Comparison of ENCODE assay signal across 8 mouse cellular contexts in genomic region chr16:58522677-58523043, GRCm38 (mm10). TPM values are rescaled to one million over a fixed set of nuclear protein-coding genes. Genes with fewer than 3 reads are reported as not detected.
DNase-seq lines count a peak whose midpoint lies in the region; ATAC-seq and TF ChIP-seq lines count a peak whose summit lies in the region.

No protein-coding gene starts in this region.

- peak overlapping the region; percentile 87 for H3K9ac ChIP-seq in kidney, embryonic 14.5 days (ENCODE audit: low read depth, low read length)
- peak overlapping the region; percentile 13 for H3K9ac ChIP-seq in MEL (ENCODE audit: control insufficient read depth, low read depth, low read length, poor library complexity, severe bottlenecking)
- peak overlapping the region; percentile 79 for H3K9ac ChIP-seq in forebrain, embryonic 11.5 days (ENCODE audit: low read length)
- H3K9ac ChIP-seq in liver, embryonic 11.5 days (ENCODE audit: low read depth, low read length), result peak overlapping the region; percentile 81
- H3K9ac ChIP-seq in stomach, embryonic 15.5 days, result peak overlapping the region; percentile 57

- no peak for TF ChIP-seq EP300 in MEL (IDR thresholded peaks at IDR 0.05; ENCODE audit: low read depth in 1 of 2, low read length in 2 of 2)

- no peak for TF ChIP-seq CTCF in MEL (IDR thresholded peaks at IDR 0.05 in 2 of 3, conservative IDR thresholded peaks at IDR 0.05 in 1 of 3; ENCODE audit: control insufficient read depth in 1 of 3, insufficient read depth in 1 of 3, low read depth in 2 of 3, low read length in 3 of 3, poor library complexity in 1 of 3, severe bottlenecking in 1 of 3)

- no peak for TF ChIP-seq RAD21 in MEL (IDR thresholded peaks at IDR 0.05; ENCODE audit: low read depth, low read length)

- WGBS in kidney, embryonic 14.5 days, result 0% methylated on average over 16 of the region's 16 CpGs
- WGBS in forebrain, embryonic 11.5 days, result 0% methylated on average over 16 of the region's 16 CpGs
- 0% methylated on average over 16 of the region's 16 CpGs for WGBS in liver, embryonic 11.5 days
- under 1% methylated on average over 16 of the region's 16 CpGs for WGBS in stomach, embryonic 15.5 days

- TF ChIP-seq POLR2A in MEL (IDR thresholded peaks at IDR 0.05; ENCODE audit: control insufficient read depth in 1 of 2, insufficient read depth in 1 of 2, low read depth in 1 of 2, low read length in 2 of 2, poor library complexity in 1 of 2), result no peak

- H3K9me3 ChIP-seq in kidney, embryonic 14.5 days (ENCODE audit: control insufficient read depth, low read length), result peaks cover 7% of the 10 kb centered on the region; the same call in 1 of the 2 replicates
- H3K9me3 ChIP-seq in MEL (replicated peaks; ENCODE audit: insufficient read depth, low read length), result no peaks in the 10 kb centered on the region
- peaks cover 6% of the 10 kb centered on the region; the same call in 1 of the 2 replicates for H3K9me3 ChIP-seq in forebrain, embryonic 11.5 days (ENCODE audit: control insufficient read depth, low read length)
- H3K9me3 ChIP-seq in liver, embryonic 11.5 days (ENCODE audit: control insufficient read depth, low read length), result no peaks in the 10 kb centered on the region
- no peaks in the 10 kb centered on the region for H3K9me3 ChIP-seq in stomach, embryonic 15.5 days

- peak overlapping the region; percentile 91 for H3K27ac ChIP-seq in kidney, embryonic 14.5 days (ENCODE audit: low read depth, low read length)
- H3K27ac ChIP-seq in MEL (ENCODE audit: control insufficient read depth, low read depth, low read length), result no peak overlapping the region
- no peak overlapping the region for H3K27ac ChIP-seq in forebrain, embryonic 11.5 days (ENCODE audit: low read depth, low read length)
- H3K27ac ChIP-seq in liver, embryonic 11.5 days (ENCODE audit: low read depth, low read length), result peak overlapping the region; percentile 68
- peak overlapping the region; percentile 69 for H3K27ac ChIP-seq in stomach, embryonic 15.5 days

- peak overlapping the region; percentile 77 for H3K4me2 ChIP-seq in kidney, embryonic 14.5 days (replicated peaks; ENCODE audit: low read depth, low read length)
- H3K4me2 ChIP-seq in forebrain, embryonic 11.5 days (ENCODE audit: low read depth, low read length, severe bottlenecking), result peak overlapping the region; percentile 90
- peak overlapping the region; percentile 91 for H3K4me2 ChIP-seq in liver, embryonic 11.5 days
- H3K4me2 ChIP-seq in stomach, embryonic 15.5 days, result peak overlapping the region; percentile 92

- no peak for DNase-seq in kidney, adult 8-10 months
- no peak for DNase-seq in MEL (ENCODE audit: low read depth, low spot score)
- DNase-seq in forebrain, embryonic 11.5 days (ENCODE audit: low spot score), result no peak
- peak; percentile 72 for DNase-seq in liver, embryonic 11.5 days (ENCODE audit: low spot score)
- DNase-seq in yolk sac, embryonic 10.5 days (ENCODE audit: low spot score), result no peak
- DNase-seq in kidney, postnatal 14 days, result no peak

- H3K36me3 ChIP-seq in kidney, embryonic 14.5 days (ENCODE audit: control insufficient read depth, insufficient read depth, low read length), result no peaks in the 10 kb centered on the region
- peaks cover 0 to 10% of the 10 kb centered on the region in 2 experiments; a peak in 2 of 4 replicates for H3K36me3 ChIP-seq in MEL (ENCODE audit: control insufficient read depth in 1 of 2, insufficient read depth in 2 of 2, low read length in 2 of 2)
- no peaks in the 10 kb centered on the region for H3K36me3 ChIP-seq in forebrain, embryonic 11.5 days (ENCODE audit: control insufficient read depth, insufficient read depth, low read length)
- H3K36me3 ChIP-seq in liver, embryonic 11.5 days (ENCODE audit: control insufficient read depth, insufficient read depth, low read length), result no peaks in the 10 kb centered on the region
- H3K36me3 ChIP-seq in stomach, embryonic 15.5 days, result no peaks in the 10 kb centered on the region

- H3K79me2 ChIP-seq in MEL (ENCODE audit: control insufficient read depth, insufficient read depth, low read length, poor library complexity), result no peaks in the 10 kb centered on the region

- H3K4me1 ChIP-seq in kidney, embryonic 14.5 days (ENCODE audit: control insufficient read depth, insufficient read depth, low read length), result 0 out of 2 replicates have a peak, but pooled peaks cover 3% of the 10 kb centered on the region
- H3K4me1 ChIP-seq in MEL (ENCODE audit: control insufficient read depth in 1 of 2, insufficient read depth in 2 of 2, low read length in 2 of 2), result peaks cover 3 to 7% of the 10 kb centered on the region in 2 experiments; a peak in 3 of 4 replicates
- H3K4me1 ChIP-seq in forebrain, embryonic 11.5 days (replicated peaks; ENCODE audit: control insufficient read depth, insufficient read depth, low read length), result no peaks in the 10 kb centered on the region
- H3K4me1 ChIP-seq in liver, embryonic 11.5 days (replicated peaks; ENCODE audit: control insufficient read depth, insufficient read depth, low read length), result peaks cover 31% of the 10 kb centered on the region
- no peaks in the 10 kb centered on the region; the same call in 1 of the 2 replicates for H3K4me1 ChIP-seq in stomach, embryonic 15.5 days

- ATAC-seq in kidney, embryonic 14.5 days (ENCODE audit: low FRiP score, low TSS enrichment), result no peak; the same call in 1 of the 2 replicates
- ATAC-seq in forebrain, embryonic 11.5 days (replicated peaks; ENCODE audit: low FRiP score), result peak; percentile 56
- ATAC-seq in liver, embryonic 11.5 days (replicated peaks; ENCODE audit: low FRiP score), result peak; percentile 42
- ATAC-seq in stomach, embryonic 15.5 days (ENCODE audit: insufficient read depth, low FRiP score, low read depth), result peak; percentile 54; the same call in 1 of the 2 replicates

- H3K27me3 ChIP-seq in kidney, embryonic 14.5 days (ENCODE audit: control insufficient read depth, insufficient read depth, low read length), result no peaks in the 10 kb centered on the region
- peaks cover 0 to 12% of the 10 kb centered on the region in 2 experiments; a peak in 2 of 4 replicates for H3K27me3 ChIP-seq in MEL (ENCODE audit: control insufficient read depth in 1 of 2, insufficient read depth in 2 of 2, low read length in 2 of 2)
- peaks cover 3% of the 10 kb centered on the region; the same call in 1 of the 2 replicates for H3K27me3 ChIP-seq in forebrain, embryonic 11.5 days (ENCODE audit: control insufficient read depth, insufficient read depth, low read length)
- no peaks in the 10 kb centered on the region for H3K27me3 ChIP-seq in liver, embryonic 11.5 days (replicated peaks; ENCODE audit: control insufficient read depth, insufficient read depth, low read length)
- no peaks in the 10 kb centered on the region for H3K27me3 ChIP-seq in stomach, embryonic 15.5 days (replicated peaks)

- peak overlapping the region; percentile 82 for H3K4me3 ChIP-seq in kidney, embryonic 14.5 days (ENCODE audit: low read length)
- peak overlapping the region in 1 of 2 experiments; percentile 38; a peak in 2 of 4 replicates for H3K4me3 ChIP-seq in MEL (ENCODE audit: control insufficient read depth in 1 of 2, insufficient read depth in 1 of 2, low read depth in 2 of 2, low read length in 2 of 2)
- peak overlapping the region; percentile 65 for H3K4me3 ChIP-seq in forebrain, embryonic 11.5 days (ENCODE audit: low read depth, low read length)
- peak overlapping the region; percentile 75 for H3K4me3 ChIP-seq in liver, embryonic 11.5 days (ENCODE audit: low read depth, low read length)
- peak overlapping the region; percentile 67 for H3K4me3 ChIP-seq in stomach, embryonic 15.5 days (replicated peaks)

TF ChIP-seq in MEL, 35 proteins besides CTCF, POLR2A, EP300 and RAD21:
- TF ChIP-seq HCFC1 (IDR thresholded peaks at IDR 0.05; ENCODE audit: low read depth, low read length) (no peak), MAX (IDR thresholded peaks at IDR 0.05; ENCODE audit: low read length) (no peak), NELFE (IDR thresholded peaks at IDR 0.05; ENCODE audit: low read depth, low read length) (no peak), GABPA (IDR thresholded peaks at IDR 0.05; ENCODE audit: low read depth, low read length) (no peak), ETS1 (IDR thresholded peaks at IDR 0.05; ENCODE audit: low read depth, low read length) (no peak), ZMIZ1 (IDR thresholded peaks at IDR 0.05; ENCODE audit: low read depth, low read length) (no peak), E2F4 (IDR thresholded peaks at IDR 0.05; ENCODE audit: borderline replicate concordance, low read depth, low read length) (no peak)

RNA-seq across cellular contexts. Expression of gene St3gal6, which starts 1.4 kb away (rescaled TPM):
- 46.9 and 56.9 TPM in 2 replicates for polyA plus RNA-seq in kidney, embryonic 14.5 days (2014; fragmentation: Nextera tagmentation; extraction: Ambion mirVana)
- 2.5 and 4.0 TPM in 2 replicates for total RNA-seq in MEL (2012; rRNA removed)
- 1 to 10 TPM in 1 of 2 experiments, not detected in 1; 8.9 TPM for polyA plus RNA-seq in MEL (2012; ENCODE audit: insufficient read depth in 1 of 2, insufficient read length in 2 of 2, low read depth in 1 of 2, low replicate concordance in 2 of 2, missing spikeins in 1 of 2)
- 8.3 and 8.8 TPM in 2 replicates for polyA plus RNA-seq in forebrain, embryonic 11.5 days (2014; fragmentation: Nextera tagmentation; extraction: Ambion mirVana)
- 66.0 and 67.9 TPM in 2 replicates for polyA plus RNA-seq in liver, embryonic 11.5 days (2014; fragmentation: Nextera tagmentation; extraction: Ambion mirVana)
- polyA plus RNA-seq in stomach, embryonic 15.5 days (2015; fragmentation: Nextera tagmentation; extraction: Ambion mirVana), result 14.6 and 15.7 TPM in 2 replicates

Comparison
In these comparisons a context has a peak if more than half of its experiments do, and no peak if none do; other contexts are left out.
1. H3K27ac ChIP-seq: peak in kidney, embryonic 14.5 days (single experiment), liver, embryonic 11.5 days (single experiment) and stomach, embryonic 15.5 days (single experiment); none in MEL (single experiment) and forebrain, embryonic 11.5 days (single experiment).
2. H3K9ac ChIP-seq: peak in every context shown above with its lines; median percentile 87 in kidney, embryonic 14.5 days; 81 in liver, embryonic 11.5 days; 79 in forebrain, embryonic 11.5 days; 57 in stomach, embryonic 15.5 days; 13 in MEL.
3. Peak in every context shown above with its lines, with median percentiles within 50 percentile points of each other: H3K4me2 ChIP-seq.